Mouse (Mus musculus) cerebellum, adult (tissue): Measurements from ENCODE around the gene Pex14.

Experiments
- ATAC-seq: cut with Nextera tagmentation; 2 replicates; pipeline ENCODE4 v1.9.2; 2017; ENCODE audit warnings: mild to moderate bottlenecking, moderate library complexity, mixed read lengths; ENCODE audit not compliant: insufficient number of reproducible peaks, low FRiP score, low TSS enrichment

Gene Pex14

DNA sequence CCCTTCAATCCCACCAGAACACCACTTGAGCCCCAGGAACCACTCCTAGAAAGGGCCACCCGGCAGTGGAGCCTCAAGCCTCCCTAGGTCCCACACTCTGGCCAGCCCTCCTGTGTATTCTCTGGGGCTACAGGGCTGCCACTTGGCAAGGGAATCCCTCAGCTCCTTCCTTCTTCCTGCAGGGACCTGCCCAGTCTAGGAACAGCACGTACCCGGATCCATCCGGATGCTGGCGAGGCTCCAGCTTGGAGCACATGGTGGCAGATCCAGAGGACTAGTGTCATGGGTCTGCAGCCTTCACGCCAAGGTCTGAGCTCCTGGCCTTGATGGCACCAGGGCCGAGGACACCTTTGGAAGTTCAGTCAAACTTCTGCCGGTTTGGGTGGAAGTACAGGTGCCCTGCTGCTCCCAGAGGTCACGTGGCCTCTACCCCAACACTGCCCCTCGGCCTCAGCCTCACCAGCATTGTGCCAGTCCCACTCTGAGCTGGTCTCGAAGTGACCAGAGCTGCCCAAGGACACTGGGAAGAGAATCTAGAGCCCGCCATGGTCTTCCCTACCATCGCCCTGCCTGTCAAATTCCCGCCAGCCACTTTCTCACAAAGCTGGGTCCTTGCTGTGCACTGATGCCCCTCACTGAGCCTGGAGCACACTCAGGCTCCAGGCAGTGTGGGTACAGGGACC is 144.4 kb downstream of the Pex14 start:
- no peak for ATAC-seq

DNA sequence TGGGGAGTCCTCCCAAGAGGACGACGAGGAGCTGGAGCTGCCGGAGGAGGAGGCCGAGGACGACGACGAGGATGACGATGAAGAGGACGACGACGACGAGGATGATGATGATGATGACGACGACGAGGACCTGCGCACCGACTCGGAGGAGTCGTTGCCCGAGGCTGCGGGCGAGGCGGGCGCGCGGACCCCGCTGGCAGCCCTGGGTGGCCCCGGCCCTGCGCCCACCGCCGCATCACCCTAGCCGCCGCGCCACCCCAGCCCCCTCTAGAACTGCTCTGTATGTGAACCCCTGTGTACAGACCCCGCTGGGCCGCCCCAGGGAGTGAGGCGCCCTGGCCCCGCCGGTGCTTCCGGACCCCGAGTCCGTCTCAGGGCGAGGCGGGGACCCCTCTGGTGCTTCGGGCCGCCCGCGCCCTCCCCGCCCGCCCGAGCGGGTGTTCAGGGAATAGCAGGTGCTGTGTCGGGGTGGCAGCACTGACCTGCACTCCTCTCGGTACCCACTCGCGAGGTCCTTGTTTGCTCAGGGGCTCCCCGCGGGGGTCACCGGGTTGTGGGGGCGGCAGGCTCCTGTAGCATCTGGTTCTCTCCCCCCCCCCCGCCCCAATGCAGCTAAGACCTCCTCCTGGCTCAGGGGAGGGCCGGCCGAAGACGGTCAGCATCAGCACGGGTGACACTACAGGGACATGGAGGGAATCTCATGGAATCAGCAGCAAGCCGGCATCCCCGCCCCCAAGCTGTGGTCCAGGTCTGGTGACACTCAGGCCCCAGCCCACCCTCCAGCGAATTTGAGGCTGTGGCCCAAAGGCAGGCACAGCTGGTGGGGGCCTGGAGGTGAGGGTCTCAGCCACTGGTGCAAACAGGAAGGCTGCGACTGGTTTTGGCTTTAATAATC is 147.1 kb downstream of the Pex14 start:
- no peak for ATAC-seq

DNA sequence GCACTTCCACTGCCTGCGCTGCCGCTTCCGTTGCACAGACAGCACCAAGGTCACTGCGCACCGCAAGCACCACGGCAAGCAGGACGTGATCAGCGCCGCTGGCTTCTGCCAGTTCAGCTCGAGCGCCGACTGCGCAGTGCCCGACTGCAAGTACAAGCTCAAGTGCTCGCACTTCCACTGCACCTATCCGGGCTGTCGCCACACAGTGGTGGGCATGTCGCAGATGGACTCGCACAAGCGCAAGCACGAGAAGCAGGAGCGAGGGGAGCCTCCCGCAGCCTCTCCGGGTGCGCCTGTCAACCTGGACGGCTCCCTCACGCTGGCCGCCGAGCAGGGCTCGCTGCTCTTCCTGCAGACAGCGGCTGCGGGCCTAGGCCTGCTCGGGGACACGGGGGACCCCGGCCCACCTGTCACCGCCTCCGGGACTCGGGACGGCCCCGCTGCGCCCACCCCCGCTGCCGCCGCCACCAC is 147.8 kb downstream of the Pex14 start:
- ATAC-seq = no peak

DNA sequence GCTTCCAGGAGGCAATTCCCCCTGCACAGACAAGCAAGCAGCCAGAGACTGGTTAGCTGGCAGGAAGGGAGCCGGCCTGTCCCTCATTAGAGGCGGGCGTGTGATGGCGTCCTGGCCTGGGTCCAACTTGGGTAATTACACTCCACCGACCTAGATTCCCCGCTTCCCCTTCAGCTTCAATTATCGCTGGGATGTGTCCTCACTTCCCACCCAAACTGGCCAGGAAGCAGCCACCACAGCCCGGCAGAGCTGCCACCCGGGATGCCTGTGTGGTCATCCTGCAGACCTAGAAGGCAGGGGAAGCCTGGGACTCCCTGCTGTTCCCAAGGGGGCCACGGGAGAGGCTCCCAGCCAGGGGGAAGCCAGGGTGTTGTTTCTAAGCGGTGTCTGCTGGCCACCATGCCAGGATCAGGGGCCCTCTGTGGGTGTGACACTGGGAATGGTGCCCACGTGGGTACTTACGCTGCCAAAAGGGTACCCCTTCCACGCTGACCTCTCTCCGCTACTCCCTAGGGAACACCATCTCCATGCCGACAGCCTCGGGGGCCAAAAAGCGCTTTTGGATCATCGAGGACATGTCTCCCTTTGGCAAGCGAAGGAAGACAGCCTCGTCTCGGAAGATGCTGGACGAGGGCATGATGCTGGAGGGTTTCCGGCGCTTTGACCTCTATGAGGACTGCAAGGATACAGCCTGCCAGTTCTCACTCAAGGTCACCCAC is 148.6 kb downstream of the Pex14 start:
- ATAC-seq = no peak

DNA sequence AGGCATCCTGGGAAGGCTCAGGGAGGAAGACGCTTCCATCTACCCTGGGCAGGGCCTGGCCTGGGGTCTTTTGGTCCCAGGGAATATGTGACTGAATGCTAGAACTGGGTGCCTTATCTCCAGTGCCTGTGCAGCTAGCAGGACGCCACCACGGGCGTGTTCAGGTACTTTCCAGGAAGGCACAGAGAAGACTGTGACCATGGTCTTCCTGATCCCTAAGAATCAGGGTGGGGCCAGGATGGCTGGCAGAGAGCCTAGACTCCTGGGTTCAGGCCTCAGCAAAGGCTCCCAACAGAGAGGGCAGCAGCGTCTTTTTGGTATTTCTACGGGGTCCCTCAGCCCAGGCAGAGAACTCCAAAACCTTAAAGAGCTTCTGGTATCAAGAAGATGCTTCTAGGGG is 149.2 kb downstream of the Pex14 start:
- ATAC-seq = no peak

DNA sequence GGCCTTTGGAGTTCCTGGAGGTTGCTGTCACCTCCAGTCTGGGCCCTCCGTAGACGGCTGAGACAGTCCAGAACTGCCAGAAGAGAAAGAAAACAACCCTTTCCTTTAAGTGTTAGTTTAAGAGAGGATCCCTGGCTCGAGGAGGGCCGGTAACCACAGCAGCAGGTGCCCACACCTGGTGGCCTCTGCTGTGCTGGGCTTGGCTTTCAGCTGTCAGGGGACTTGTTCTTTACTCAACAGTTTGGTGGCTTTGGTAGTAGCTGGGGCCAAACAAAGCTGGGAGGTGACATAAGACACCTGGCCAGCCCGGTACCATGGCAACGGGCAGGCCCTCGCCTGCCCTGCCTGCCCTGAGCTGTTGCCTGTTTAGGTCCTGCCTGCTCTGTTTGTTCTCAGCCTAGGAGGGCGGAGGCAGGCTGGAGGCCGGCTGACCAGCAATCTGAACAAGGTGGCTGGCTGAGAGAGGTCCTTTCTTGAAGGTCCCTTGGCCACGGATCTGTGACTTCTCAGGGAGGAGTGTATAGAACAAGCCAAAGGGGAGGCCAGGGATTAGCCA is 151.8 kb downstream of the Pex14 start:
- no peak for ATAC-seq

DNA sequence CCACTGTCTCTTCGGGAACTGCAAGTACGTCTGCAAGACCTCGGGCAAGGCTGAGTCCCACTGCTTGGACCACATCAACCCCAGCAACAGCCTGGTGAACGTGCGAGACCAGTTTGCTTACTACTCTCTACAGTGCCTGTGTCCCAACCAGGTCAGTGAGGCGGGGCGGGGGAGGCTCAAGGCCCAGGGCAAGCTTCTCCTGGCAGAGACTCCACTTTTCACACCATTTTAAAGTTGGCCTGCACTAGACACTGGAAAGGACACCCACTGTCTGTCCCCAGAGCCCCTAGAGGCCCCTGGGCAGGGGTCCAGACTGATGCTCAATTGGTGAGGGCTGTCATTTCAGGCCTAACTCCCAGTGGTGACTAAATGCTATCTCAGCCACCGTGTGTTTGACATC is 153.6 kb downstream of the Pex14 start:
- no peak for ATAC-seq

DNA sequence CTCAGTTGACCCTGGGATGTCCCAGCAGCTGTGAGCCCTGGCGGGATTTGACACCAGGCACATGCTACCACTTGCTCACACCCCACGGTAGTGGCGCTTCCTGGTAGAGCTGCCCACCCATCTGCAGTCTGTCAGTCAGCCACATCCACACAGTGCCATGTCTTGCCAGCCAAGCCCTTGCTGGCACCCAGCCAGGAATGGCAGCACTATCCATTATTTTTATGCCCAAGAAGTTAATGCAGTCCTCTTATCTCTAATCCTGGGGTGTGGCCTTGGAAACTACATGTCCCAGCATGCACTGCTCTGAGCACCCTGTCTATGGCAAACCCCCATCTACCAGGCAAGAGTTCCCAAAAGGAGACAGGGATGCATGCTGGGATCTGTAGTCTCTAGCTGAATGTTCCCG is 154.2 kb downstream of the Pex14 start:
- no peak for ATAC-seq

DNA sequence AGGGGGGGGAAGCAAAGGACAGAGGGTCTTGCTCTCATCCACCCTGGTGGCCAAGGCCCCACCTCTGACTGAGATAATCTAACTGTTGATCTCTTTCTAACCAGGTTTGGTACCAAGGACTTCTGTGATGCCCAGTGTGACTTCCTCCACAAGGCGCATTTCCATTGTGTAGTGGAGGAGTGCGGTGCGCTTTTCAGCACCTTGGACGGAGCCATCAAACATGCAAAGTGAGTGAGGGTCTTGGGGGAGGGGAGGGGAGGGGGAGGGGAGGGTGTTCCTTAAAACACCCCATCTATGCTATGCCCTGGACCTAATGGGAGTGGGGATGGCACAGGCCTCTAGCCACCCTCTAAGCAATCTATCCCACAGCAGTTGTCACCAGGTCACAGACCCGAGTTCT is 156.6 kb downstream of the Pex14 start:
- no peak for ATAC-seq

DNA sequence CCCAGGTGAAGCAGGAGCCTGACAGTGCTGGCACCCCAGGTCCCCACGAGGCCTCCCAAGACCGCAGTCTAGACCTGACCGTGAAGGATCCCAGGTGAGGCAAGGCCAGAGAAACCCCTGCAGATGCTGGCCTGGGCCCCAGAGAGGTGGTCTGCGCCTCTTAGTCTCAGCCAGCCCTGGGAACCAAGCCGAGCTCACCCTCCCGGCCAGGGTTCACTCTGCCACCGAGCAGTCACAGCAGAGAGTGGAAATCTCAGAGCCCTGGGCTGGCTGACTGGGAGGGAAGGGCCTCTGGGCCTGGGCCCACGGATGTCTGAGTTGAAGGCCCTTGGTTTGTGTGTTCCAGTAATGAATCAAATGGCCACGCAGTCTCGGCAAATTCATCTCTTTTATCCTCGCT is 158.4 kb downstream of the Pex14 start:
- ATAC-seq = no peak

DNA sequence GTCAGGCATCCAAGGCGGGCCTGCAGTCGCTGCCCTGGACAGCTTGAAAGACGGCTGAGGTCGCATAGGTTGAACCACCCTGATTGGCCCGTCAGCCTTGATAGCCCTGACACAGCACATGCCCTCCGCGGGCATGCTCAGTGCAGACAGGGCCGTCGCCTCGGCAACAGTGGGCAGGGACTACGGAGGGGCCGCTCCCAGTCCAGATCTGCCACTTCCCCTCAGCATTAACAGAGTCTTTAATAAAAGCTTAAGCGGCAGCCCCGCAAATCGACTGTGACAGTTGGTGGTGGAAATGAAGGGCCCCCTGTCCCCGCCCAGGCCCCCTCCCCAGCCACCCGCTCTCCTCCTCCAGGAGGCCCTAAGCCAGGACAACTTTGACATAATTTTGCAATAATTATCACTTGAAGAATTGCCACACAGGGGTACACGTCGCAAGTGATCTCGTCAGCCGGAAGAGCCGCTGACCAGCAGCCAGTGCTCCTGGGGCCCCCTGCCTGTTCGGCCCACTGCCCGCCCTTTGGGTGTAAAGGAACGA is 158.9 kb downstream of the Pex14 start:
- no peak for ATAC-seq

DNA sequence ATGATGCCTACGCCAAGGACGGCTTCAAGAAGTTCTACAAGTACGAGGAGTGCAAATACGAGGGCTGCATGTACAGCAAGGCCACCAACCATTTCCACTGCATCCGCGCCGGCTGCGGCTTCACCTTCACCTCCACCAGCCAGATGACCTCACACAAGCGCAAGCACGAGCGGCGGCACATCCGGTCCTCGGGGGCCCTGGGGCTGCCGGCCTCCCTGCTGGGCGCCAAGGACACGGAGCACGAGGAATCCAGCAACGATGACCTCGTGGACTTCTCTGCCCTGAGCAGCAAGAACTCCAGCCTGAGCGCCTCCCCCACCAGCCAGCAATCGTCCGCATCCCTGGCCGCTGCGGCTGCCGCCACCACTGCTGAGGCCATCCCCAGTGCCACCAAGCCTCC is 161.1 kb downstream of the Pex14 start:
- ATAC-seq = no peak

DNA sequence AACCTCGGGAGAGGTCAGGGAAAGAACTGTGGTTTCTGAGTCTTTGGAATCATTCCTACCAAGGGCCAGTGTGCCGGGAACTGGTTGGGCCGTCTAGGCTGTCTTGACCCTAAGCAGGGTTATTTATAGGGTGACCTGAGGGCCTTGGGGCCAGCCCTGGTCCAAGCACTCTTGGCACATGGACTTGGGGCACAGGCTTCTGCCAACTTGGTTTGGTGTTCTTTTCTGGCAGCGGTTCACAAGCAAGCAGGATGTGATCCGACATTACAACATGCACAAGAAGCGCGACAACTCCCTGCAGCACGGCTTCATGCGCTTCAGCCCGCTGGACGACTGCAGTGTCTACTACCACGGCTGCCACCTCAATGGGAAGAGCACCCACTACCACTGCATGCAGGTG is 162.9 kb downstream of the Pex14 start:
- no peak for ATAC-seq

DNA sequence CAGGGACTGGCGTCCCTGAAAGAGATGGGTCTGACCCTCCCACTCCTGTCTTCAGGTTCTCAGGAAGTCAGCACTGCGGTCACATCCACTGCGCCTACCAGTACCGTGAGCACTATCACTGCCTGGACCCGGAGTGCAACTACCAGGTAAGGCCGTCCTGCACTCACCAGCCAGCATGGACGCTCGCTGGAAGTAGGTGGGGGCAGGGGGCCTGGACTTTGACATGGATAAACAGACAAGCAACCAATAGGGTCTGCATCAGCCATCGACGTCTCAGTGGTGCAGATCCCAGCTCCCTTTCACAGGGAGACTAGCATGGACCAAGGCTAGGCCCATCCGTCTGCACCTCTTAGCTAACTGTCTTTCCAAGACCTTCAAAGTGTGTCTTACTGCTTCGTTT is 163.6 kb downstream of the Pex14 start:
- ATAC-seq = no peak

DNA sequence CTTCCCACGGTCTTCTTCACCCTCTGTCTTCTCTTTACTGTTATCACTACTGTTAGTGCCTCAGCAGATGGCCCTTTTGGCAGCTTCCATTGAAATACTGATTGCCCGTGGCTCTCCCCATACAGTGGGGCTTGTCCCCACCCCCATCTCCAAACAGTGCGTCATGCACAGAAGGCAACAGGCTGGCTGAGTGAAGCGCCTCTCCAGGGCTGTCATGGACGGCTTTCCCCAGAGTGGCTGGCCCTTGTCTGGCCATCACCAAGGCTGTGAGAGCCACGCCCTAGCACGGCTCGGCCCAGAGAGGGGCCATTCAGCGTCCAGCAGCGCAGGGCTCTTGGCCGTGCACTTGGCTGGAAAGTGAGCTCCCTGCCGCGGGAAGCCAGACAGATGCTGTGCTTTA is 164.5 kb downstream of the Pex14 start:
- no peak for ATAC-seq

DNA sequence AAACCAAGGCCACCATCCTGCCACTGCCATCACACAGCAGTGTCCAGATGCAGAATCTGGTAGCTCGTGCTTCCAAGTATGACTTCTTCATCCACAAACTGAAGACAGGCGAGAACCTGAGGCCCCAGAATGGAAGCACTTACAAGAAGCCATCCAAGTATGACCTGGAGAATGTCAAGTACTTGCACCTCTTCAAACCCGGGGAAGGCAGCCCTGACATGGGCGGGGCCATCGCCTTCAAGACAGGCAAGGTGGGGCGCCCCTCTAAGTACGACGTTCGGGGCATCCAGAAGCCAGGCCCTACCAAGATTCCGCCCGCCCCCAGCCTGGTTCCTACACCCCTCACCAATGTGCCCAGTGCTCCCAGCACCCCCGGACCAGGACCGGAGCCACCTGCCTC is 166.6 kb downstream of the Pex14 start:
- ATAC-seq = no peak

DNA sequence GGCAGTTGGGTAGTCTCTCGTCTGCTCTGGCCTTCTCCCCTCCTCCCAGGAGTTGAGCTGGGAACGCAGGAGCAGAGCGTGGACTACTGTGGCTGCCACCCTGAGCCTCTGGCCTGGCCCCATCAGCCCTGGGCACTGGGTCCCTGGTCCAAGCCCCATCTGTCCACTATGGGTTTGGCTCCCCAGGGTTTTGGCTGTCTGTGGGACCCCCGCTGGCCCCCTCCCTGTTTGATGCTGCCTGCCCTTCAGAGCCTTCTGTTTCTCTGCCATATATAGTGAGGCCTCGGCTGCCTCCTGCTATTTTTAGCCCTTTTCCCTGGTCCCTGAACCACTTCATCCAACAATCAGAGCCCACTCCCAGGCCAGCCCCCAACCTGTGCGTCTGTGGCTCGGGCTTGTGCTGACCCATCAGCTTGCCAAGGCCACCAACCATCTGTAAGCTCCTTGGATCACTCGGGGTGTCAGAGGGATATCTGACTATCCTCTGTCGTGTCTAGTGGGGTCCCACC is 168.9 kb downstream of the Pex14 start:
- no peak for ATAC-seq

DNA sequence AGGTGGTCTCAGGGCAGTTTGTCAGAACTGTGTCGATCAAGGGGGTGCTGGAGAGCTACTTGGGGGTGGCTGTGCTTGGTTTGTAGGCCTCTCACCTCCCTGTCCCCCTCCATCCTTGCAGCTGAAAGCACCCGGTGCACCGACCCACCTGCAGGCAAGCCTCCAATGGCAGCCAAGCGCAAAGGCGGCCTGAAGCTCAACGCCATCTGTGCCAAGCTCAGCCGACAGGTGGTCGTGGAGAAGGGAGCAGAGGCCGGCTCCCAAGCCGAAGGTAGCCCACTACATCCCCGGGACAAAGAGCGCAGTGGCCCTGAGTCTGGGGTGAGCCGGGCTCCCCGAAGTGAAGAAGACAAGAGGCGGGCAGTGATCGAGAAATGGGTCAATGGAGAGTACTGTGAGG is 170.8 kb downstream of the Pex14 start:
- ATAC-seq = no peak

DNA sequence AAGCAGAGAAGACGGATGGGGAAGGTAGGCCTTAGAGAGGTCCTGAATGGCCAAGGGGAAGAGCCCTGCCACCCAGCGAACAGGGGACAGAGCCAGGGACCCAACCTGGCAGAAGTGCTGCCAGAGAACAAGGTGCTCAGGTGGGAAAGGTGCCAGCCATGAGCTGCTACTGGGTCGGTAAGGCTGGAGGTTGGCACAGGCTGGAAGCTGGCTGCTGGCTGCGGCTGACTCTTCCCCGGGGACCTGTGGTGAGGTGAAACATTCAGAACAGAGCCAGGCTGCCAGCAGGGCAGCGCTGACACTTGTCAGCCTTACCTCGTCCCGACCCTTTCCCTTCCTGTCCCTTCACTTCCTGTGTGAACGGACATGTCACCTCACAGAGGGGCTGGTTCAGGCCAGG is 171.4 kb downstream of the Pex14 start:
- ATAC-seq = no peak

DNA sequence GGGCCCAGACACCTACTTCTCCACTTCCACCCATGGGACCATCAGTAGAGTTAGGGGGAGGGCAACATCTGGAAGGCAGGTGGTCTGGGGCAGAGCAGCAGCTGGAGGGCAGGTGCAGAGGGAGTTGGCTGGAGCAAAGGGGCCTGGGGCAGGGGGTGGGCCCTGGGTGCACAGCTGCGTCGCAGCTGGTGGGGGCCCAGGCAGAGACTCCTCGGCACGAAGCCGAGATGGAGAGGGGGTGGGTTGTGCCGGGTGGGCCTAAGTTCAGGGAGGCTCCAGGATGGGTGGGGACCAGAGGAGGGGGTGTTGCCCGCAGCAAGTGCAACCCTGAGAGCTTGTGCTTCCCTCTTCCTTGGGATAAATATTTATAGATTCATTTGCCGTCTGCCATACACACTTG is 173.2 kb downstream of the Pex14 start:
- ATAC-seq = no peak
